8 mouse cellular contexts compared by ENCODE assay signal in genomic region chr11:115766981-115767380, GRCm38 (mm10). TPM values are rescaled to one million over a fixed set of nuclear protein-coding genes. Genes with fewer than 3 reads are reported as not detected.
DNase-seq lines count a peak whose midpoint lies in the region; ATAC-seq and TF ChIP-seq lines count a peak whose summit lies in the region.

No protein-coding gene starts in this region.

- no peak overlapping the region for H3K27ac ChIP-seq in ES-E14 (ENCODE audit: insufficient read depth, low read depth, low read length, poor library complexity, severe bottlenecking)
- no peak overlapping the region; the same call in 1 of the 2 replicates for H3K27ac ChIP-seq in embryonic facial prominence, embryonic 14.5 days (replicated peaks; ENCODE audit: low read depth, low read length)
- H3K27ac ChIP-seq in intestine, postnatal 0 days (ENCODE audit: low read depth, low read length): peak overlapping the region; percentile 71; the same call in 1 of the 2 replicates
- no peak overlapping the region for H3K27ac ChIP-seq in liver, embryonic 15.5 days (replicated peaks)

- 88% methylated on average over 8 of the region's 8 CpGs for WGBS in embryonic facial prominence, embryonic 14.5 days
- WGBS in intestine, postnatal 0 days: 62% methylated on average over 8 of the region's 8 CpGs
- WGBS in liver, embryonic 15.5 days (ENCODE audit: insufficient replicate concordance): 75% methylated on average over 8 of the region's 8 CpGs

- no peak for DNase-seq in ES-E14 (ENCODE audit: low read depth, low spot score)
- peak; percentile 52 for DNase-seq in embryonic facial prominence, embryonic 14.5 days (ENCODE audit: low spot score)
- no peak for DNase-seq in adrenal gland, postnatal 4 days (ENCODE audit: low spot score in 2 of 2)
- no peak for DNase-seq in left cerebral cortex, postnatal 10 days (ENCODE audit: extremely low spot score in 1 of 2, low spot score in 2 of 2)
- DNase-seq in ovary, postnatal 36 days (ENCODE audit: low spot score): no peak

- in situ Hi-C loops in ES-E14 (cut with MboI; ENCODE audit: low sequenced_read_pairs in 2 of 2, unreplicated experiment in 2 of 2): no loop called here

- peaks cover 2 to 6% of the 10 kb centered on the region in 2 experiments; a peak in 3 of 4 replicates for H3K4me1 ChIP-seq in ES-E14 (ENCODE audit: control insufficient read depth in 2 of 2, insufficient read depth in 2 of 2, low read length in 2 of 2, poor library complexity in 1 of 2)
- peaks cover 14% of the 10 kb centered on the region for H3K4me1 ChIP-seq in embryonic facial prominence, embryonic 14.5 days (ENCODE audit: control insufficient read depth, insufficient read depth, low read length)
- H3K4me1 ChIP-seq in intestine, postnatal 0 days (replicated peaks; ENCODE audit: control insufficient read depth, insufficient read depth, low read length): no peaks in the 10 kb centered on the region
- peaks cover 68% of the 10 kb centered on the region for H3K4me1 ChIP-seq in liver, embryonic 15.5 days (replicated peaks)

- ATAC-seq in embryonic facial prominence, embryonic 14.5 days (ENCODE audit: low read depth): no peak
- no peak for ATAC-seq in intestine, postnatal 0 days
- ATAC-seq in liver, embryonic 15.5 days (ENCODE audit: insufficient read depth): no peak
- no peak for ATAC-seq in megakaryocyte-erythroid progenitor cell, adult 5-6 weeks (replicated peaks; ENCODE audit: low FRiP score, low TSS enrichment, poor library complexity, severe bottlenecking)

- H3K9me3 ChIP-seq in ES-E14 (ENCODE audit: control insufficient read depth, insufficient read depth, low read depth, low read length): no peaks in the 10 kb centered on the region
- H3K9me3 ChIP-seq in embryonic facial prominence, embryonic 14.5 days (ENCODE audit: control insufficient read depth, low read length): no peaks in the 10 kb centered on the region
- no peaks in the 10 kb centered on the region for H3K9me3 ChIP-seq in intestine, postnatal 0 days (ENCODE audit: control insufficient read depth)
- no peaks in the 10 kb centered on the region for H3K9me3 ChIP-seq in liver, embryonic 15.5 days (replicated peaks)

- peak overlapping the region; percentile 0; the same call in 1 of the 2 replicates for H3K9ac ChIP-seq in ES-E14 (ENCODE audit: insufficient read depth, low read depth, low read length, poor library complexity, severe bottlenecking)
- no peak overlapping the region; the same call in 1 of the 2 replicates for H3K9ac ChIP-seq in embryonic facial prominence, embryonic 14.5 days (ENCODE audit: low read depth, low read length)
- no peak overlapping the region for H3K9ac ChIP-seq in intestine, postnatal 0 days (ENCODE audit: low read depth, low read length)
- H3K9ac ChIP-seq in liver, embryonic 15.5 days: no peak overlapping the region; the same call in 1 of the 2 replicates

- H3K36me3 ChIP-seq in ES-E14 (ENCODE audit: control insufficient read depth, insufficient read depth, low read length, poor library complexity, severe bottlenecking): no peaks in the 10 kb centered on the region
- H3K36me3 ChIP-seq in embryonic facial prominence, embryonic 14.5 days (ENCODE audit: control insufficient read depth, insufficient read depth, low read length): no peaks in the 10 kb centered on the region
- H3K36me3 ChIP-seq in intestine, postnatal 0 days (ENCODE audit: control insufficient read depth, insufficient read depth): no peaks in the 10 kb centered on the region
- no peaks in the 10 kb centered on the region for H3K36me3 ChIP-seq in liver, embryonic 15.5 days (replicated peaks)

- 0 out of 4 replicates have a peak overlapping the region, but pooled peaks of 1 of the 2 experiments have one; percentile 4 for H3K4me3 ChIP-seq in ES-E14 (ENCODE audit: insufficient read depth in 1 of 2, low read depth in 1 of 2, low read length in 2 of 2, poor library complexity in 1 of 2, severe bottlenecking in 1 of 2)
- H3K4me3 ChIP-seq in embryonic facial prominence, embryonic 14.5 days (ENCODE audit: low read depth, low read length): peak overlapping the region; percentile 84
- H3K4me3 ChIP-seq in intestine, postnatal 0 days (ENCODE audit: low read depth, low read length): no peak overlapping the region
- H3K4me3 ChIP-seq in liver, embryonic 15.5 days (replicated peaks): peak overlapping the region; percentile 93; the same call in 1 of the 2 replicates

- TF ChIP-seq CTCF in intestine, postnatal 0 days (IDR thresholded peaks at IDR 0.05; ENCODE audit: low read depth): no peak

- peak overlapping the region; percentile 76 for H3K4me2 ChIP-seq in embryonic facial prominence, embryonic 14.5 days (ENCODE audit: low read depth, low read length)
- peak overlapping the region; percentile 86 for H3K4me2 ChIP-seq in intestine, postnatal 0 days (replicated peaks; ENCODE audit: low read depth)
- H3K4me2 ChIP-seq in liver, embryonic 15.5 days: peak overlapping the region; percentile 89

- intact Hi-C loops in left cerebral cortex, postnatal 10 days (cut with DNase I): no loop called here

- H3K27me3 ChIP-seq in embryonic facial prominence, embryonic 14.5 days (replicated peaks; ENCODE audit: control insufficient read depth, insufficient read depth, low read length): no peaks in the 10 kb centered on the region
- H3K27me3 ChIP-seq in intestine, postnatal 0 days (replicated peaks; ENCODE audit: control insufficient read depth, insufficient read depth, low read length): no peaks in the 10 kb centered on the region
- H3K27me3 ChIP-seq in liver, embryonic 15.5 days: no peaks in the 10 kb centered on the region

TF ChIP-seq in ES-E14, 5 proteins besides CTCF, POLR2A, EP300 and RAD21:
- TF ChIP-seq CHD2 (IDR thresholded peaks at IDR 0.05; ENCODE audit: low read depth, low read length) (no peak), HCFC1 (IDR thresholded peaks at IDR 0.05; ENCODE audit: borderline replicate concordance, insufficient read depth, low read length) (no peak), ZC3H11A (IDR thresholded peaks at IDR 0.05; ENCODE audit: borderline replicate concordance, low read depth, low read length) (no peak), ZNF384 (IDR thresholded peaks at IDR 0.05; ENCODE audit: low read depth, low read length) (no peak), MAFK (IDR thresholded peaks at IDR 0.05; ENCODE audit: insufficient read depth, low read depth, low read length) (no peak)

RNA-seq across cellular contexts. Expression of gene Tmem94, which starts 1.7 kb away (rescaled TPM):
- total RNA-seq in ES-E14 (2012; rRNA removed): 17.7 and 32.1 TPM in 2 replicates
- 15.4 and 18.2 TPM in 2 replicates for polyA plus RNA-seq in embryonic facial prominence, embryonic 14.5 days (2014; fragmentation: Nextera tagmentation; extraction: Ambion mirVana)
- 8.2 and 8.6 TPM in 2 replicates for polyA plus RNA-seq in intestine, postnatal 0 days (2015; fragmentation: Nextera tagmentation; extraction: Ambion mirVana)
- 9.9 and 10.1 TPM in 2 replicates for polyA plus RNA-seq in liver, embryonic 15.5 days (2015; fragmentation: Nextera tagmentation; extraction: Ambion mirVana)
- total RNA-seq in megakaryocyte-erythroid progenitor cell, adult 5-6 weeks (2014; fragmentation: Nextera tagmentation): 29.0 and 44.6 TPM in 2 replicates
- total RNA-seq in megakaryocyte-erythroid progenitor cell, adult 5-6 weeks (2017): 15.1 and 31.5 TPM in 2 replicates
- 10 to 100 TPM; 67.4 to 71.0 TPM for total RNA-seq in adrenal gland, postnatal 4 days (2021)
- total RNA-seq in left cerebral cortex, postnatal 10 days (2021): 10 to 100 TPM; 37.7 to 40.0 TPM

RNA-seq across cellular contexts. Expression of gene Caskin2, which starts 46.5 kb away (rescaled TPM):
- 9.6 and 10.5 TPM in 2 replicates for total RNA-seq in ES-E14 (2012; rRNA removed)
- 16.2 and 16.8 TPM in 2 replicates for polyA plus RNA-seq in embryonic facial prominence, embryonic 14.5 days (2014; fragmentation: Nextera tagmentation; extraction: Ambion mirVana)
- 7.4 and 7.6 TPM in 2 replicates for polyA plus RNA-seq in intestine, postnatal 0 days (2015; fragmentation: Nextera tagmentation; extraction: Ambion mirVana)
- polyA plus RNA-seq in liver, embryonic 15.5 days (2015; fragmentation: Nextera tagmentation; extraction: Ambion mirVana): 5.7 and 6.7 TPM in 2 replicates
- total RNA-seq in megakaryocyte-erythroid progenitor cell, adult 5-6 weeks (2014; fragmentation: Nextera tagmentation): 9.5 and 9.8 TPM in 2 replicates
- total RNA-seq in megakaryocyte-erythroid progenitor cell, adult 5-6 weeks (2017): 1.4 and 3.7 TPM in 2 replicates
- 10 to 100 TPM; 59.9 to 61.1 TPM for total RNA-seq in adrenal gland, postnatal 4 days (2021)
- 10 to 100 TPM; 15.7 to 17.7 TPM for total RNA-seq in left cerebral cortex, postnatal 10 days (2021)

RNA-seq across cellular contexts. Expression of gene Tsen54, which starts 47.5 kb away (rescaled TPM):
- 63.6 and 64.4 TPM in 2 replicates for total RNA-seq in ES-E14 (2012; rRNA removed)
- 21.2 and 26.8 TPM in 2 replicates for polyA plus RNA-seq in embryonic facial prominence, embryonic 14.5 days (2014; fragmentation: Nextera tagmentation; extraction: Ambion mirVana)
- 16.7 and 17.0 TPM in 2 replicates for polyA plus RNA-seq in intestine, postnatal 0 days (2015; fragmentation: Nextera tagmentation; extraction: Ambion mirVana)
- polyA plus RNA-seq in liver, embryonic 15.5 days (2015; fragmentation: Nextera tagmentation; extraction: Ambion mirVana): 13.7 and 18.7 TPM in 2 replicates
- total RNA-seq in megakaryocyte-erythroid progenitor cell, adult 5-6 weeks (2014; fragmentation: Nextera tagmentation): 20.4 and 32.6 TPM in 2 replicates
- 16.8 and 17.1 TPM in 2 replicates for total RNA-seq in megakaryocyte-erythroid progenitor cell, adult 5-6 weeks (2017)
- 10 to 100 TPM; 25.4 to 26.3 TPM for total RNA-seq in adrenal gland, postnatal 4 days (2021)
- total RNA-seq in left cerebral cortex, postnatal 10 days (2021): 10 to 100 TPM; 13.9 to 14.2 TPM

RNA-seq across cellular contexts. Expression of gene Llgl2, which starts 56.9 kb away (rescaled TPM):
- total RNA-seq in ES-E14 (2012; rRNA removed): 96.5 and 145 TPM in 2 replicates
- 11.9 and 12.1 TPM in 2 replicates for polyA plus RNA-seq in embryonic facial prominence, embryonic 14.5 days (2014; fragmentation: Nextera tagmentation; extraction: Ambion mirVana)
- polyA plus RNA-seq in intestine, postnatal 0 days (2015; fragmentation: Nextera tagmentation; extraction: Ambion mirVana): 60.5 and 61.8 TPM in 2 replicates
- polyA plus RNA-seq in liver, embryonic 15.5 days (2015; fragmentation: Nextera tagmentation; extraction: Ambion mirVana): 11.9 and 16.2 TPM in 2 replicates
- 8.9 and 12.7 TPM in 2 replicates for total RNA-seq in megakaryocyte-erythroid progenitor cell, adult 5-6 weeks (2014; fragmentation: Nextera tagmentation)
- total RNA-seq in megakaryocyte-erythroid progenitor cell, adult 5-6 weeks (2017): 4.0 and 8.0 TPM in 2 replicates
- 10 to 100 TPM; 15.8 to 25.6 TPM for total RNA-seq in adrenal gland, postnatal 4 days (2021)
- total RNA-seq in left cerebral cortex, postnatal 10 days (2021): 1 to 10 TPM in 1 of 2 experiments, under 1 TPM in 1; 0.63 to 1.6 TPM

RNA-seq across cellular contexts. Expression of gene Grb2, which starts 58.6 kb away (rescaled TPM):
- total RNA-seq in ES-E14 (2012; rRNA removed): 16.3 and 24.4 TPM in 2 replicates
- polyA plus RNA-seq in embryonic facial prominence, embryonic 14.5 days (2014; fragmentation: Nextera tagmentation; extraction: Ambion mirVana): 66.7 TPM in 2 replicates
- polyA plus RNA-seq in intestine, postnatal 0 days (2015; fragmentation: Nextera tagmentation; extraction: Ambion mirVana): 60.5 and 61.3 TPM in 2 replicates
- 53.4 and 55.8 TPM in 2 replicates for polyA plus RNA-seq in liver, embryonic 15.5 days (2015; fragmentation: Nextera tagmentation; extraction: Ambion mirVana)
- total RNA-seq in megakaryocyte-erythroid progenitor cell, adult 5-6 weeks (2014; fragmentation: Nextera tagmentation): 70.1 and 74.4 TPM in 2 replicates
- total RNA-seq in megakaryocyte-erythroid progenitor cell, adult 5-6 weeks (2017): 40.7 and 73.1 TPM in 2 replicates
- 100 to 1,000 TPM; 116 to 135 TPM for total RNA-seq in adrenal gland, postnatal 4 days (2021)
- total RNA-seq in left cerebral cortex, postnatal 10 days (2021): 100 to 1,000 TPM; 183 to 193 TPM
